Mouse (Mus musculus) testis, adult 2 months (tissue): ENCODE data around the gene Ccdc15.

Experiments
- CTCF ChIP-seq: fragments of 200-500 bp; IDR thresholded peaks from 2 replicates; pipeline ENCODE4 v1.5.1; 2012; ENCODE audit warnings: low read depth, mild to moderate bottlenecking, inconsistent platforms, low read length, moderate library complexity; ENCODE audit not compliant: control insufficient read depth, insufficient read depth, insufficient replicate concordance
- POLR2A ChIP-seq: fragments of 200-500 bp; IDR thresholded peaks from 2 replicates; pipeline ENCODE4 v1.6.1; 2012; ENCODE audit warnings: low read depth, mild to moderate bottlenecking, inconsistent platforms, low read length, moderate library complexity; ENCODE audit not compliant: control insufficient read depth

- no peak for TF ChIP-seq CTCF
- no peak for TF ChIP-seq POLR2A
These were observed 98.3 kb downstream of the Ccdc15 start for GRCm38 (mm10) chr9:37249976-37250375.
